Mouse (Mus musculus) MEL (cell line): ENCODE results near the gene Map3k7cl.

ENCODE experiments used
- CTCF ChIP-seq, 3 experiments: IDR thresholded peaks in 2 of 3; conservative IDR thresholded peaks in 1 of 3; 2 replicates each; pipeline ENCODE4 v1.5.1; 2011 to 2012; ENCODE audit warnings: low read length in 3 of 3, low read depth in 2 of 3, mild to moderate bottlenecking in 2 of 3, improper control_type of control experiment in 1 of 3, inconsistent platforms in 1 of 3, mixed read lengths in 1 of 3, moderate library complexity in 1 of 3; ENCODE audit not compliant: control insufficient read depth in 1 of 3, insufficient read depth in 1 of 3, poor library complexity in 1 of 3, severe bottlenecking in 1 of 3
- GATA1 ChIP-seq: IDR thresholded peaks from 2 replicates; pipeline ENCODE4 v1.6.1; 2011; ENCODE audit warnings: low read depth, low read length, improper control_type of control experiment
- JUND ChIP-seq: IDR thresholded peaks from 2 replicates; pipeline ENCODE4 v1.6.1; 2011; ENCODE audit warnings: low read depth, mild to moderate bottlenecking, improper control_type of control experiment, low read length
- POLR2A ChIP-seq, 2 experiments: IDR thresholded peaks; 2 replicates each; pipeline ENCODE4 v1.6.1; 2011 to 2012; ENCODE audit warnings: low read length in 2 of 2, mild to moderate bottlenecking in 2 of 2, control low read depth in 1 of 2, improper control_type of control experiment in 1 of 2, low read depth in 1 of 2, moderate library complexity in 1 of 2; ENCODE audit not compliant: control insufficient read depth in 1 of 2, insufficient read depth in 1 of 2, poor library complexity in 1 of 2
- TBP ChIP-seq: IDR thresholded peaks from 2 replicates; pipeline ENCODE4 v1.8.0; 2011; ENCODE audit warnings: low read depth, low read length, improper control_type of control experiment
- TCF12 ChIP-seq: IDR thresholded peaks from 2 replicates; pipeline ENCODE4 v1.6.1; 2014; ENCODE audit warnings: low read depth, mild to moderate bottlenecking, inconsistent platforms, low read length, improper control_type of control experiment, moderate library complexity

DNA sequence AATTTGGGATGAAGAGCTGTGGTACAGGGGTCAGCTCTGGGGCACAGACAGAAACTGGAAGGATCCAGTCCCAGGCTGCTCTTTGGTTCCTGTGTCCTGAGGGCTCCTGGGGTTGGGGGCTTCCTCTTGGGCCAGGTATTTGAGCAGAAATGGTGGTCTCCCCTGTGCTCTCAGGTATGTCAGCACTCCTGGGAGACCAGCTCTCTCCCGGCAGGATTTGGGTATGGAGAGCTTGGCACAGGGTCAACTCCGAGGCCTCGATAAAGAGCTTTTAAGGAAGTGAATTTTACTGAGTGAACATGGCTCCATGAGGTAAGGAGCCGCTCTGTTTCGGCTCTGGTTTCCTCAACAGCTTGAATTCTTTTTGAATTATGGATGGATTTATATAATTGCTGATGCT lies 70.8 kb downstream of the Map3k7cl start:
- TF ChIP-seq CTCF (IDR thresholded peaks at IDR 0.05 in 2 of 3, conservative IDR thresholded peaks at IDR 0.05 in 1 of 3; ENCODE audit: control insufficient read depth in 1 of 3, insufficient read depth in 1 of 3, low read depth in 2 of 3, low read length in 3 of 3, poor library complexity in 1 of 3, severe bottlenecking in 1 of 3), result no peak
- TF ChIP-seq POLR2A (IDR thresholded peaks at IDR 0.05; ENCODE audit: control insufficient read depth in 1 of 2, insufficient read depth in 1 of 2, low read depth in 1 of 2, low read length in 2 of 2, poor library complexity in 1 of 2), result no peak
- TF ChIP-seq JUND, result no peak
- no peak for TF ChIP-seq TBP
- TF ChIP-seq TCF12, result no peak
- no peak for TF ChIP-seq GATA1
